Mouse (Mus musculus): Measurements from ENCODE around the gene Wfs1. TPM values are rescaled to one million over a fixed set of nuclear protein-coding genes. Genes with fewer than 3 reads are reported as not detected.
"Not testable (repeated sequence)": the region's sequence is repeated elsewhere in the genome, so short reads cannot be mapped to it uniquely, and the experiment has no call there.

Gene Wfs1
- total and polyA plus RNA-seq, 2 experiments from 2014 or later, result 12.9 to 16.9 TPM

DNA sequence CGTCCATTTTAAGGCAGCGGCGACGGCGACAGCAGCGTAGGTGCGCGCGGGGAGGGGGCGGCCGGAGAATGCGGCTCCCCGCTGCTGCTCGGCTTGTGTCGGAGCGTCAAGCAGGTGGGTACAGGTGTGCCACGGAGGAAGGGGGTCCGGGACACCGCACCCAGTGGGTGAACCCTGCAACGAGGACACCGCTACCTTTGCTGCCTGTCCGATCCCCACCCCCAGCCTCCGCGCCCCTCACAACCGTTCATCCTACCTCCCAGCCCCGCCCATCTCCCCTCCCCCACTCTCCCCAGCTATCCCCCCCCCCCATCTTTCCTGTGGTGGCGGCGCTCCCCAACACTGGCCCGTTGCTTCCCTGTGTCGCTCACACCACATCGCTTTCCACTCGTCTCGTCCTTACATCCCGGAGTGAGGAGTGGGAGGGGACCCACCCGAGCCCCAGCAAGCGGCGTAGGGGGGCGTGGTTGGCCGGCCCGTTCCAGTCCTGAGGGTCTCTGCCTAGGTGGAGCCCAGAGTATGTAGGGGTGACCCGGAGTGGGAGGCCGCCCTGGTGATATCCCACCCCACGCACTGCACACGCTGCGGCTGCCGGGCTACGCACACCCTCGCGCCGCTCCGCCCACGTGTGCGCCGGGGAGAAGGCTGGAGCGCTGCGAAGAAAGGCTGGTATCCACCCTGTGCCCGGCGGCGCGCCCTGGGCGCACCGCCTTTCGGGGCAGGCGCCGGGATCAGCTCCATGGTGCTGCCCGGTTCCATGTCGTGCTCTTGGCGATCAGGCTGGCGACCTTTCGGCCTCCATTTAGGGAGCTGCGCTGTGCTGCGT, 39.7 kb upstream of the Wfs1 start:
- peak overlapping the region; percentile 85 for H3K27ac ChIP-seq (ENCODE audit: low read depth, low read length)
- ATAC-seq (peak; percentile 84), DNase-seq (peak; percentile 71)
- peak overlapping the region; percentile 84 for H3K4me3 ChIP-seq (ENCODE audit: low read depth, low read length)
- H3K9ac ChIP-seq, result peak overlapping the region; percentile 80
- H3K9me3 ChIP-seq (ENCODE audit: low read length), result no peaks in the 10 kb centered on the region
- WGBS, result under 1% methylated on average over 69 of the region's 72 CpGs
- H3K36me3 ChIP-seq (ENCODE audit: insufficient read depth), result no peaks in the 10 kb centered on the region
- H3K27me3 ChIP-seq (ENCODE audit: insufficient read depth, low read length), result no peaks in the 10 kb centered on the region
- peak overlapping the region; percentile 88 for H3K4me2 ChIP-seq (ENCODE audit: low read depth)
- no peak for TF ChIP-seq CTCF (IDR thresholded peaks at IDR 0.05; ENCODE audit: low read depth)
- no peaks in the 10 kb centered on the region; the same call in 1 of the 2 replicates for H3K4me1 ChIP-seq (ENCODE audit: insufficient read depth)

DNA sequence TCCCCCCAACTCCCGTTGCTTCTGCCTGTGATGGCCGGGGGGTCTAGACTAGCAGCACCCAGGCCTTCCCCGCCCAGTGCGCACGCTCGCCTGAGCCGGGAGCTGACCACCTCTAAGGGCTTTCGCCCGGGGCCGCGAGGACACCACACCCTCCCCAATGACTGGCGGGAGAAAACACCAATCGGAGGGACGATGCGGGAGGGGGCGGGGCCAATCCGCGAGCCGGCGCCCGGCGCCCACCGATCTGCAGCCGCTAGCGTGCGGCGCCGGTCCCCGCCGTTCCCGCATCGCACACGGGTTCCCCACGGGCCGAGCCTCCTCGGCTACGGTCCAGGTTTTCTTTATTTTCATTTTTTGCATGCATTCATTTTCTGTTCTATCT, 39.1 kb upstream of the Wfs1 start:
- Histone ChIP-seq H3K4me3 (ENCODE audit: low read depth, low read length) (peak overlapping the region; percentile 84), H3K4me2 (ENCODE audit: low read depth) (peak overlapping the region; percentile 88), H3K9me3 (ENCODE audit: low read length) (no peaks in the 10 kb centered on the region), H3K4me1 (ENCODE audit: insufficient read depth) (no peaks in the 10 kb centered on the region; the same call in 1 of the 2 replicates), H3K27ac (ENCODE audit: low read depth, low read length) (peak overlapping the region; percentile 85), H3K9ac (peak overlapping the region; percentile 80), H3K27me3 (ENCODE audit: insufficient read depth, low read length) (no peaks in the 10 kb centered on the region), H3K36me3 (ENCODE audit: insufficient read depth) (no peaks in the 10 kb centered on the region)
- ATAC-seq (peak; percentile 89), DNase-seq (peak; percentile 93)
- no peak for TF ChIP-seq CTCF (IDR thresholded peaks at IDR 0.05; ENCODE audit: low read depth)
- under 1% methylated on average over 37 of the region's 37 CpGs for WGBS

DNA sequence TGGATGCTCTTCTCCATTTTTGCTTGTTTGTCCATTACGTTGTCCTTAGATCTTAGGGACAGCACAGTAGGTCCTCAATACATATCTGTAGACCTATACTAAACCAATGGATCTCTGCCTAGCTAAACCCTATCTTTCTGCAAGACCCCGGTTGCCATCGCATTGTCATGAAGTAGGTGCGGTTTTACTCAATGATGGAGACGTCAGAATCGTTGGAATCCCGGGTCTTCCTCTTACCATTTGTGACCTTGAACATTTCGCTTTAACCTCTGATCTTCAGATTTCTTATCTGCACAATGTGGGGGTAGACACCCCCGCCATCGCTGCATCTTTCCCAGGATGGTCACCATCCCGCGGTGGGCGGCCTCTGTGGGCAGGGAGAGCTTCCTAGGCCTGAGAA, 38.7 kb upstream of the Wfs1 start:
- ATAC-seq, result no peak; the same call in 1 of the 2 replicates
- DNase-seq, result no peak
- WGBS, result 12% methylated on average over 13 of the region's 13 CpGs

DNA sequence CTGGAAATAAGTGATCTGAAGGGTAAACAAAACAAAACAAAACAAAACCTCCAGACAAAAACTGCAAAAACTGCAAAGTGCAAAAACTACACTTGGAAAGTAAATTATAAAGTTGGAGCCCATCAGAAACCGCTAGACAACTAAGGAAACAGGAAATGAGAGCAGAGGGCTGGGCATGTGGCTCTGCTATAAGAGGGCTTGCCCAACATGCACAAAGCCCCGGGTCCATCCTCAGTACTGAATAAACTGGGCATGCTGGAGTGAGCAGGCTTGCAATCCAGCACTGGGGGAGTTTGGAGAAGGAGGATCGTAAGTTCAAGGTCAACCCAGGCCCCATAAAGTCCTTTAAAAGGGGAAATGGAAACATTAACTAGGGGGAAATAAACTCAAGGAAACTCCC, 28.2 kb upstream of the Wfs1 start:
- Histone ChIP-seq H3K27ac (ENCODE audit: low read depth, low read length) (no peak overlapping the region), H3K27me3 (ENCODE audit: insufficient read depth, low read length) (peaks cover 4% of the 10 kb centered on the region; the same call in 1 of the 2 replicates), H3K4me3 (ENCODE audit: low read depth, low read length) (no peak overlapping the region), H3K4me2 (ENCODE audit: low read depth) (no peak overlapping the region), H3K9me3 (ENCODE audit: low read length) (no peaks in the 10 kb centered on the region), H3K4me1 (ENCODE audit: insufficient read depth) (0 out of 2 replicates have a peak, but pooled peaks cover 6% of the 10 kb centered on the region), H3K9ac (no peak overlapping the region), H3K36me3 (ENCODE audit: insufficient read depth) (no peaks in the 10 kb centered on the region)
- ATAC-seq (no peak), DNase-seq (no peak)
- 76% methylated on average over 3 of the region's 3 CpGs for WGBS
- TF ChIP-seq CTCF (IDR thresholded peaks at IDR 0.05; ENCODE audit: low read depth), result no peak

More for the DNA sequence above, 38.7 kb upstream of the Wfs1 start:
- Histone ChIP-seq H3K4me2 (ENCODE audit: low read depth) (peak overlapping the region; percentile 88), H3K27ac (ENCODE audit: low read depth, low read length) (peak overlapping the region; percentile 85), H3K9me3 (ENCODE audit: low read length) (no peaks in the 10 kb centered on the region), H3K36me3 (ENCODE audit: insufficient read depth) (no peaks in the 10 kb centered on the region), H3K27me3 (ENCODE audit: insufficient read depth, low read length) (no peaks in the 10 kb centered on the region), H3K9ac (peak overlapping the region; percentile 80), H3K4me3 (ENCODE audit: low read depth, low read length) (peak overlapping the region; percentile 84), H3K4me1 (ENCODE audit: insufficient read depth) (no peaks in the 10 kb centered on the region; the same call in 1 of the 2 replicates)
- TF ChIP-seq CTCF (IDR thresholded peaks at IDR 0.05; ENCODE audit: low read depth), result no peak

DNA sequence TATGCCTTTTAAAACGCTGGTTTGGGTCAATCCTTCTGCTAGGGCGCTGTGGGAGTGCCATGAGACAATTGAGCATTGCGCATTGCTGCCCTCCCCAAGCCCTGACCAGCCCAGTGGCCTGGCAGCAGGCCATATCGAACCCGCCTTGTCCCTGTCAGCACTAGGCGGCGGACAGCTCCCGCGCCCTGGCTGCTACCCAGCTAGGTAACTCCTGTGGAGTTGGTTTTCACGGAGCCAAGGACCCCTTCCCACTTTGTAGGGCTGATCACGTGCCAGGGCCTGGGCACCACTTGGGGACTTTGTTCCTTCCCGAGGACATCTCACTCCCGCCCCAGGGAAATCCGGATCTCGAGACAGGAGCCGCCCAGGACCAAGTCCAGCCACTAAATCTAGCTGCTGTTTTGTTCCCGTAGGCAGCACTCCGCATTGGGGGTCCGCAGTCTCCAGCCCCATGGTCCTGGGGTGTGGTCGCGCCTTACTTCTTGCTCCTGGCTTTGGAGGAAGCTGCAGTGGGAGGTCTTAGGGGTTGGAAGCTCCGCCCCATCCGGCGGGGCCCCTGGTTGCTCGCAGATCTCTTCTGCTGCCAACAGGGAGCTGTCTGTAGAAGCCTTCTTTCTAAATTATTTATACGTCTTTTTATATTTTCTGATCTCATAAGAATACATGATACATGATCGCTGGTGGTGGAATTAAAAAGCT, 26.8 kb upstream of the Wfs1 start:
- ATAC-seq (peak; percentile 78), DNase-seq (peak; percentile 41)
- WGBS, result 5% methylated on average over 27 of the region's 27 CpGs
- Histone ChIP-seq H3K36me3 (ENCODE audit: insufficient read depth) (no peaks in the 10 kb centered on the region), H3K4me1 (ENCODE audit: insufficient read depth) (0 out of 2 replicates have a peak, but pooled peaks cover 6% of the 10 kb centered on the region), H3K27me3 (ENCODE audit: insufficient read depth, low read length) (peaks cover 4% of the 10 kb centered on the region; the same call in 1 of the 2 replicates), H3K9me3 (ENCODE audit: low read length) (no peaks in the 10 kb centered on the region), H3K4me3 (ENCODE audit: low read depth, low read length) (peak overlapping the region; percentile 23), H3K27ac (ENCODE audit: low read depth, low read length) (no peak overlapping the region), H3K9ac (peak overlapping the region; percentile 19; the same call in 1 of the 2 replicates), H3K4me2 (ENCODE audit: low read depth) (peak overlapping the region; percentile 49)
- TF ChIP-seq CTCF (IDR thresholded peaks at IDR 0.05; ENCODE audit: low read depth), result no peak

DNA sequence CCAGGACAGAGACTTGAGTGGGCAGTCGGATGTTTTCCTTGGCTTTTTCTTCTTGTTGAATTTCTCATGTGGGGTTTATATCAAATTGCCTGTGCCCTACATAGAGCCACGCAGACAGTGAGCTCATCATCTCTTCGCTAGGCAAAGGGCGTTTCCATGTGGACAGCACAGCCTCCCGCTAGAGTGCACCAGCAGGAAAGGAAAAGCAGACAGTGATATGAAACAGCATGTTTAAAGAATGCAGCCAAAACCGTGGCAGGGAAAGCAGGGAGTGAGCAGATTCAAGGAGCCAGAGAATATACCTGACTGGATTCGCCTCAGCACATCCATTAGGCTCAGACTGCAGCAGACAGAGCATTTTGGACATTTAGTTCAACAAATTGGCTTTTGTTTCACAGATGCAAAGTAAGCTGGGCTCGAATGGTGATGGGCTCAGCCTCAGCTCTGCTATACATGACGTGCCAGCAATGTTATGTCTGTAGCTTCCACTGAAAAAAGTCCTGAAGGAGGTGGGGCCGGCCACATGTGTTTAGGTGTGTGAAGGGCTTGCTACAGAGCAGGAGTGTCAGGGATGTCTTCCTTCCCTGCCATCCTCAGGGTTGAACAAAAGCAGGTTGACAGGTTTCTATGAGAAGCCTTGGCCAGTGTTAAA, 21.8 kb upstream of the Wfs1 start:
- H3K36me3 ChIP-seq (ENCODE audit: insufficient read depth), result no peaks in the 10 kb centered on the region
- DNase-seq (peak; percentile 80), ATAC-seq (peak; percentile 95)
- TF ChIP-seq CTCF (IDR thresholded peaks at IDR 0.05; ENCODE audit: low read depth), result peak; percentile 69
- peaks cover 9% of the 10 kb centered on the region; the same call in 1 of the 2 replicates for H3K9me3 ChIP-seq (ENCODE audit: low read length)
- H3K4me3 ChIP-seq (ENCODE audit: low read depth, low read length), result no peak overlapping the region
- peak overlapping the region; percentile 15; the same call in 1 of the 2 replicates for H3K9ac ChIP-seq
- peaks cover 3% of the 10 kb centered on the region; the same call in 1 of the 2 replicates for H3K27me3 ChIP-seq (ENCODE audit: insufficient read depth, low read length)
- 53% methylated on average over 10 of the region's 10 CpGs for WGBS
- 0 out of 2 replicates have a peak, but pooled peaks cover 4% of the 10 kb centered on the region for H3K4me1 ChIP-seq (ENCODE audit: insufficient read depth)
- peak overlapping the region; percentile 42 for H3K27ac ChIP-seq (ENCODE audit: low read depth, low read length)
- no peak overlapping the region for H3K4me2 ChIP-seq (ENCODE audit: low read depth)

DNA sequence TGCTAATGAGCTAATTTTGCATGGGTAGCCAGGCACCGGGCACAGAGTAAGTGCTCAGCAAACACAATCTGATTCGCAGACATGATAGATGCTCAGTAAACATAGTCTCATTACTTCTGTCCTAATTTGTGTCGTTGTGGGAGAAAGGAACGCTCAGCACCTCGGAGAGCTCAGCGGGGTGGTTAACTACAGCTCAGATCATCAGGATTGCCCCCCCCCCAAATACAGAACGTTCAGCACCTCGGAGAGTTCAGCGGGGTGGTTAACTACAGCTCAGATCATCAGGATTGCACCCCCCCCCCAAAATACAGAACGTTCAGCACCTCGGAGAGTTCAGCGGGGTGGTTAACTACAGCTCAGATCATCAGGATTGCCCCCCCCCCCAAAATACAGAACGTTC, 20.8 kb upstream of the Wfs1 start:
- WGBS, result 34% methylated on average over 13 of the region's 13 CpGs
- H3K27ac ChIP-seq (ENCODE audit: low read depth, low read length); H3K4me3 ChIP-seq (ENCODE audit: low read depth, low read length); ATAC-seq; H3K9ac ChIP-seq; H3K4me1 ChIP-seq (ENCODE audit: insufficient read depth); DNase-seq; H3K36me3 ChIP-seq (ENCODE audit: insufficient read depth); H3K27me3 ChIP-seq (ENCODE audit: insufficient read depth, low read length); H3K9me3 ChIP-seq (ENCODE audit: low read length); H3K4me2 ChIP-seq (ENCODE audit: low read depth): not testable (repeated sequence)

Data from forebrain, postnatal 0 days (tissue).